Mouse (Mus musculus) lung, adult 2 months (tissue): ENCODE results near the gene Cldn34b2.

ENCODE experiments used
- CTCF ChIP-seq: fragments of 200-500 bp; IDR thresholded peaks from 2 replicates; pipeline ENCODE4 v1.5.1; 2011; ENCODE audit warnings: mild to moderate bottlenecking, low read length, control low read depth; ENCODE audit not compliant: insufficient read depth
- POLR2A ChIP-seq: fragments of 200-500 bp; IDR thresholded peaks from 2 replicates; pipeline ENCODE4 v1.6.1; 2011; ENCODE audit warnings: low read depth, mild to moderate bottlenecking, control low read depth, low read length, borderline replicate concordance; ENCODE audit errors: extremely low read depth

DNA sequence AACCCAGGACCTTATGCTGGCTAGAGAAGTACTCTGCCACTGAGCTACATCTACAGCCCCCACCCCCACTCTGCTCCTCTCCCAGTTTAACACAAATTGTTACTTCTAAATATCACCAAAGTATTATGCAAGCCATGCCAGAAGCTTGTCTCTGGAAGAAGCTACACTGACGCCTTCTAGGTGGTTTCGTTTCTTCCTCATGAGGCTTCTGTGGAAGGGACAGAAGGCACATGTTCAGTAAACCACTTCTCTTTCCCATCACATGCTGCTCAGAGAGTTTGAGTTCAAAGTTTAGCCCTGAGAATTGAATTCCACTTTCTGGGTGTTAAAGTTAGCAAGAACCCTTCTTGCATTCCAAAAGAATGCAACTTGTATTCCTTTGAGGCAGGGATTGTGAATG is 49.0 kb upstream of the Cldn34b2 start:
- TF ChIP-seq CTCF (no peak), POLR2A (no peak)
